Mouse (Mus musculus) heart, postnatal 0 days (tissue): Measurements from ENCODE around the gene Olfr292.

Experiments used
- CTCF ChIP-seq: IDR thresholded peaks from 2 replicates; pipeline ENCODE4 v1.5.1; 2016; ENCODE audit warnings: antibody characterized with exemption, control low read depth, low read depth
- EP300 ChIP-seq: IDR thresholded peaks from 2 replicates; pipeline ENCODE4 v1.6.1; 2016; ENCODE audit warnings: antibody characterized with exemption, low read depth

DNA sequence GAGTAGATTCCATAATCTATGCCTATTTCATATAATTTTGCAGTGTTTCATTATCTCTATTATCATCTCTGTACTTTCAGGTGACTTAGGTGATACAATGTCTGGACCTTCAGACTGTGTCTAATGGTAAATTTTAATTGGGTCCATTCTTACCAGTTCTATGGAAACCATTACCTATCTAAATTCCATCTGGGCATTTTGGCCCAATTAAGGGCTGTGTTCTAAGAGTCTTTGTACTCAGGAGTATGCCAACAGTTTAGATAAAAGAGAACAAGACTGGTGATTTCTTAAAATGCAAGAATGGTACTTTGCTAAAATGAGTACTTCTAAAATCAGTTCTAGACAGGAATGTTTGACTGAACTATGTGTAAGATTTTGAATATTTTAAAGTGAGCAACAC is at the start of gene Olfr292:
- TF ChIP-seq CTCF = no peak
- no peak for TF ChIP-seq EP300
